Mouse (Mus musculus): ENCODE results near the gene Tmem273.

The Tmem273 gene

DNA sequence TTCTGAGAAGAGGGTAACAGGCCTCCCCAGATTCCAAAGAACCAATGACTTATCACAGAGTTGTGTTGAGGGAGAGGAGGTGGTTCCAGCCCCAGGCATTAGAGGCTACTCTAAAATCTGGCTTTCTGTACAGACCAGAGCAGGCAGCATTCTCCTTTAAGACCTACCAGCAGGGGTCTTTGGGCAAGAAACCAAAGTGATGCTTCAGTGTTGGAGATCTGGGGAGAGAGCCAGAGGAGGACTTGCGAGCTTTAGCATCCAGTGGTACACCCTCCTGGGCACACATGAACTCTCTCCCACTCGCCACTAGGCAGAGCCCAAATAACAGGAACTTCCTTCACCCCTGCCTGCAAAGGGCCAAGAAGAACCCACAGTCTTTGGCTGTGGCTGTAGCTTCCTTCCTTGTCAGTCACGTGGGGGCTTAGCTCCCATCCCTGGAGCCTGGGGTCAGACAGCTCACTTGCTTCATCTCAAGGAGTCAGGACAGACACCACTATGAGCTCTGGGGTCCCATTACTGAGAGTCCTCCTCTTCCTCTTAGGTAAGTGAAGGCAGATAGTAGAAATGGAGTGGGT, at the start of gene Tmem273:
TSS of gene Tmem273 (plus strand) at position 408 of the 575 bp plus-strand sequence.
- in situ Hi-C loops (cut with MboI) = no loop called here

DNA sequence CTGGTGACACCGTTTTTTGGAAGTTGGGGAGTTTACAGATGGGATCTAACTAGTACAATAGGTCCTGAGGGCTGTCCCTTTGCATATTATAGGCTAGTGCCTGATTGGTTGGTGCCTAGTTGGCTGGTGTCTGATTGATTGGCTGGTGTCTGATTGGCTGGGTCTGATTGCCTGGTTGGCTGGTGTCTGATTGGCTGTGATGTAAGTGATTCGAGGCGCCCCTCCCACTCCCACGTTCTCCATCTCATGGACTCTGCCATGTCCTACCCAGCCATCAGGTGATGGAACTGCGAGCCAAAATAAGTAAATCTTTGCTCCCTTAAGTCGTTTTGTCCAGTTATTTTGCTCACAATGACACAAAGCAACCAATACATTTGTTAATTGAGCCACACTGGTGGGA, 49.2 kb upstream of the Tmem273 start:
- in situ Hi-C loops (cut with MboI) = no loop called here

DNA sequence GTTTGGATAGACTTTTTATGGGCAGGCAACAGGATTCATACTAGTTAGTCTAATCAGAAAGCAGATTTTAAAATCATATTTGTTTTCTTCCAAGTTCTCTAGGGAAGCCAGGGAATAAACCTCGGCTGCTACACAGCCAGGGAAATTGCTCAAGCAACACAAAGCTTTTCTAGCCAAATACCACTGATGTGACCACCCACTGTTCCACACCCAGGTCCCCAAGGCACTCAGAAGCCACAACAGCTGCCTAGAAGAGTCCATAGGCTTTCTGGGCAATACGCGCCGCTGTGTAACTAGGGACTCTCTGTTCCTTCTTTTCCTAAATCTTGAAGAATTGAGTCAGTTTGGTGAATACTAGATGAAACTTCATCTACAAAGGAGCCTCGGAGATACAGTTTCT, 47.2 kb upstream of the Tmem273 start:
- in situ Hi-C loops (cut with MboI) = no loop called here

DNA sequence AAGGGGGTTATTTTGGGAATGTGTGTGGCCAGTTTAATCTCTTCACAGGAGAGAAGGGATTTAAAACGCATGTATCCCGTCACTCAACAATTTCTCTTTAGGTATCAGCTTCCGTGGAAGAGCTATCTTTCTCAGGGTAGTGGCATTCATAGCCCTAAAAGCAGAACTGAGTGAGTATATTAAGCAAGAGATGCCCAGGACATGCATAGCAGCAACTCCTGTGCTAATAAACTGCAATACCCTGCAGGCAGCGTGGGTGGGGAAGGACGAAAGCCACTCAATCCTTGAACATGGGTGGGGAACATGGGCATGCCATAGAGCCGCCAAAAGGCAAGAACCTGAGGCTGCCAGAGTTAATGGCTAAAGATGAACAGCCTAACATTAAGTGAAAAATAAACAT, 37.2 kb upstream of the Tmem273 start:
- in situ Hi-C loops (cut with MboI) = no loop called here

DNA sequence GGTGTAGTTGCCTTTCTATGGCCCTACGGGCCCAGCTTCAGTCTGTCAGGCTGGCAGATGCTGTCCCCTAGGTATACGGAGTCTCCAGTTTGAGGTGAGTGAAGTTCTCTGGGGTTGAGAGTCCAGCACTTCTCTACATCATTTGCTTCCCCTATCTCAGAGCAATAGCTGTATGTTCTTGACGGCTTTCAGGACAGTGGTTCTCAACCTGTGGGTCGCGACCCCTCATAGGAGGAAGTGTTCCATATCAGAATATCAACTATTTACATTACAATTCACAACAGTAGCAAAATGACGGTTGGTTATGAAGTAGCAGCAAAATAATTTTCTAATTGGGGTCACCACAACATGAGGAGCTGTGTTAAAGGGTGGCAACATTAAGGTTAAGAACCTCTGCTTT, 35.0 kb upstream of the Tmem273 start:
- in situ Hi-C loops (cut with MboI) = no loop called here

DNA sequence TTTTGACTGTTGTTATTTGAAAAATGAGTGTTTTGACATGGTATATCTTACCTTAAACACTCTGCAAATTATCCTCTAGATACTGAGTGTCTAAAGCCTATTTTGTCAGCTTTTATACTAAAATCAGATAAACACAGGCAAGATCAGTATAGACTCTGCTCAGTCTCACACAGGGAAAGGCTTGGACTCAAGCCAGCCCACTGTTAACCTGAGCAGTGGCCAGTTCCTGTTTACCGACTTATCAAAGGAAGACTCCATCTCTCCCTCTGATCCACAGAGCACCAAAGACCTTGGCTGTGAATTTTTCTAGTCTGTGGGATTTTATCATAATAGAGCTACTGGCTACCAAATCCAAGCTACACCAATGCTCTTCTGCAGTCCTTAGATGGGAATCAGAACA, 31.5 kb upstream of the Tmem273 start:
- in situ Hi-C loops (cut with MboI) = no loop called here

DNA sequence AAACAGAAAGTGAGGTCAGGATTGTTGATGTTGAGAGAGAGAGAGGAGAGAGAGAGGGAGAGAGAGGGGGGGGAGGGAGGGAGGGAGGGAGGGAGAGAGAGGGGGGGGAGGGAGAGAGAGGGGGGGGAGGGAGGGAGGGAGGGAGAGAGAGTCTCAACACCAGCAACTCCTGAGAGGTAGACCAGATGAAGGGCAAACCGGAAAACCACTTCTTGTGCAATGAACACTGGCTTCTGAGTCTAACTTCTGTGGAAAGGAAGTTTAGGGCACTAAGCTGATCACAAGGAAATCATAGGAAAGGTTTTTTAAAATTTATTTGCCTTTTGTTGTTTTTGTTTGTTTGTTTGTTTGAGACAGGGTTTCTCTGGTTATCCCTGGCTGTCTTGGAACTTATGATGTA, 23.6 kb upstream of the Tmem273 start:
- in situ Hi-C loops (cut with MboI) = no loop called here

DNA sequence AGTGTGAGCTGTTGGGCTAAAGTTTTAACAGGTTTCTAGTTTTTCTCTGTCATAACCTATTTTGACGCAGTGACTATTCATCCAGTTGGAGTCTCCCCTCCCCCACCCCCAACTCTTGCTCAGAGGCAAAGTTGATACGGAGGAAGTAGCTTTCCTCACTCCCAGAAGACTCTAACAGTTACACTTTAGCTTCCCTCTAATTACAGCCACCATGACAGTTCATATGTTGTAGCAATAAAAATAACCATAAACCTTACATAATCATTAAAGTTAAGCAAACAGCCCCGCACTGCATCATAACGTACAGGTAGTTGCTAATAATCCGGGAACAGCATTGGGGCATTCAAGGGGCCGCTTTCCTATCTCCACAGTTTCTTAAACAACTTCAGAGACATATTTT, 15.2 kb upstream of the Tmem273 start:
- in situ Hi-C loops (cut with MboI) = no loop called here

DNA sequence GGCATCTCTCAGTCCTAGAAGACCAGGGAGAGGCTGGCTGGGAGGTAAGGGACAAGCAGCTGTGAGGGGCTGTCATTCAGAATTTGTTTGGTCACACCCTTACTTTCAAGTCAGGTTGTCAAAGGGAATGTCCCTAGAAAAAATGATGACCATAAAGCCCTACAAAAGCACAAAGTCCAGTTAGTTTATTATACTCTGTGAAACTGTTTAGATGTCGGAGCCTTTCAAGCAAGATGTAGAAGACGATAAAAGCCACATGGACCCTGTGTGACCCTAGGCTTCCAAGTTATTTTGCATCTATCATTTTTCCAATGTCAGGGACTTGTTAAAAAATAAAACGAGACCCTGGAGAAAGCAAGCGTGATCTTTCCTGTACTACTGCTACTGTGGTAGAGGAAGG, 13.7 kb upstream of the Tmem273 start:
- in situ Hi-C loops (cut with MboI) = no loop called here

DNA sequence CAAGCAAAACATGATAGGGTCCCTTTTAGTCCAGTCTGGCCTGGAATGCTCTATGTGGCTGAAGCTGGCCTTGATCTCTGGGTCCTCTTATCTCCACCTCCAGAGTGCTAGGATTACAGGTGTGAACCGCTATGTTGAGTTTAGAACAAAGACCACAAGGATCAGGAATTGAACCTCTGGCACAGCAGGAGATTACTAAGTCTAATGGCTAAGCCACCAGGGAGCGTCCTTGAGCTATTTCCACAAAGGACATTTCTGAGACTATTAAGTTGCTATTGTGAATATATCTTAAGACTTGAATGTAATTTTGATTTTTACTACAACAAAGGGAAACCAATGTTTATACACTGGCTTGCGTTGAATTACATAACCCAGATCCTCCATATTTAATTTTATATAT, 13.0 kb upstream of the Tmem273 start:
- in situ Hi-C loops (cut with MboI) = no loop called here

DNA sequence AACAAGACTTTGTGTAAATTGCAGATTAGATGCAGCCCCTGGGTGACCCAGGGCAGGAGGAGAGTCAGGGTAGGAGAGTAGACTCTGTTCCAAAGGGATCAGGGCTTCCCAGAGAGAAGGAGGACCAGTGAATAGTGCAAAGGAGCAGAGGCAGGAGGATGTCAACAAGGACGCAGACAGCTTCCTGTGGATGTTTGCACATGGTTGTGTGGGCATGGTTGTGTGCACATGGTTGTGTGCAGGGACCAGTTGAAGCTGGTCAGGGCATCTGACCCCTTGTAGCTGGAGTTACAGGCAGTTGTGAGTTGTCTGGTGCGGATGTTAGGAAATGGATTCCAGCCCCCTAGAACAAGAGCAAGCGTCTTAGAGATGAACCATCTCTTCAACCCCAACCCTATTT, 12.3 kb upstream of the Tmem273 start:
- in situ Hi-C loops (cut with MboI) = no loop called here

DNA sequence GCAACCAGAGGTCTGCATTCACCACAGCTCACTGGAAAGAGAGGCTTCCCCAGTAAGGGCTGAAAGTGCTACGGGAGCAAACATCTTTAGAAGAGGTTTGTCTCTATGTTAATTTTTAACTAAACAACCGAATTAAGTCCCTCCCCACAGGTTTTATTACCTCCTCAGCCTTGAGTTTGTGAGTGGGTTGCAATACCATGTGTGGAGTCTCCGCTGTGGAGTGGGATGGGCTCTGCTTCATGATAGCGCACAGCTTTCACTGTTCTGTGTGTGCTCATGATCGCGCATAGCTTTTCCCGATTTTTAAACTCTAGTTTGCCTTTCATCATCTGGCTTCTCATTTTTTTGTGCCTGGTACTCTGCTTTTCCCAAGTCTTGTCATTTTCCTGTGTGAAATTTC, 9.7 kb upstream of the Tmem273 start:
- in situ Hi-C loops (cut with MboI) = no loop called here

DNA sequence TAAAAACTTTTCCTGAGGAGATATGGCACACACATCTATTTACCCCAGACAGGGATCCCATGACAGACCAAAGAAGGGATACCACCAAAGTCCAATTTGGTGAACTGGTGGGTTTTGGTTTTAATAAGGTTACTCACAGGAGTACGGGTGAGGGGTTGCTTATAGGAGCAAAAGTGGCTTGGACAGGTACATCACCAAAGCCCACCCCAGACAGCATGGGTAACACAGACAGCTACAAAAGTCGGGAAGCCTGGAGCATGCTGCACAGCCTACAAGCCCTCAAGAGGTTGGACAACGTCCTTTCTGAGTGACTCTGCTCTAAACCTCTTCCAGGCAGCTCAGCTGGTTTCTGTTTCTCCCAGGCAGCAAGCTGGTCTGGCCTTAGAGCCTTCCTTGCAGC, 7.4 kb upstream of the Tmem273 start:
- in situ Hi-C loops (cut with MboI) = no loop called here

DNA sequence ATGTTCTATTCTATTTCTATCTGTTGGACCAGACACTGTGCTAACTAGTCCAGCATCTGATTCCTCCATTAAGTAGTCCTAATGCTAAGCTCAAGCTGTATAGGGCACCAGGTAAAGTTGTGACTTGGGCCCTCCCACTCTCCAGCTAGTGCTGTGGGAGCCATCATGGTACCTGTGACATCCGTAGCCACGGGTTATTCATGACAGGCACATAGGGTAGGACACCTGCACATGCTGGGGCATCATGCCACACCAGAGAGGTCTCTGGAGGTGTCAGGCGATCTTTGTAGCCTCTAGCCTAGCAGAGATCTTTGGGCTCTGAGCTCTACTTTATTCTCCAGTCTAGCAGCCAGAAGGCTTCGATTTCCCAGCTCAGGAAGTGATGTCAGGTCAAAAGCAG, 2.9 kb upstream of the Tmem273 start:
- in situ Hi-C loops (cut with MboI) = no loop called here

DNA sequence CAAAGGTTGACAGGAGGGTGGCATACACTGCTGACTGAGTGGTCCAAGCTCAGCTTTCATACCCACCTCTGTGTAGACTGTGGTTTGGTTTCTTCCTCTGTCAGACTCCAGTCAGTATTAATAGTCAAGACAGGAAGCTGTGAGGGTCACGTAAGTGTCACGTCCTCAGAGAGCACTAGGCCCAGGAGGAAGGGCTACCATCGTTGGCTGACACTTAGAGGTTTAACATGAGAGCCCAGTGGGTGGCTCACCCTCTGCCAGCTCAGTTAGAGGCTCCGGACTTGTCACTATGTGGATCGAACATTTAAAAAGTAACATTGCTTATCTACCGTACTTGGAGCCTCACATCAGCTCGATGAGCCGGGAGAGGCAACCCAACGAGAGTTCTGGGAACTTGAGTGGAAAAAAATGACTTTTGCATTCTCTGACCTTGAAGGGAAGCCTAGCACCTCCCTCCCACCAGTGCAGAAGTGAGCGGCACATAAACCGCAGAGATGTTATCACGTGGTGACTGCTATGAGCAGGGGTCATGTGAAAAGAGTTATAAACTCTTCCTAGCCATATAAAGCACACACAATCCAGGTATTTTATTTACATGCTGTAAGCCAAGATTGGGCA, 1.5 kb upstream of the Tmem273 start:
- in situ Hi-C loops (cut with MboI) = no loop called here

DNA sequence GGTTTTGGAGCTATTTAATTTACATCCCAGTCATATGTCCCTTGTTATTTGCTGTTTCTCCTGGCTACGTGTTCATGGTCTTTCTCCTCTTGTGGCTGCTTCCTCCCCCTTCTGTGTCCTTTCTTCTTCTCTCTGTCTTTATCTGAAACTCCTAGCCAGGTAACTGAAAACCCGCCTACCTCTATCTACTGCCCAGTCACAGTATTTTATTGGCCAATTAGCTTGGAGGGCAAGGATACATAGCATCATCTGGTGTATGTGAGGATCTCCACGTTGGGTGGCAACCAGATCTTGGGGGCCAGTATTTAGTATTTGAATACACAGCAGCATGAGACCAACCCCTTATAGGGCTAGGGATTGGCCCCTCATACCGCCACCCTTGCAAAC, 1.0 kb upstream of the Tmem273 start:
- in situ Hi-C loops (cut with MboI) = no loop called here

DNA sequence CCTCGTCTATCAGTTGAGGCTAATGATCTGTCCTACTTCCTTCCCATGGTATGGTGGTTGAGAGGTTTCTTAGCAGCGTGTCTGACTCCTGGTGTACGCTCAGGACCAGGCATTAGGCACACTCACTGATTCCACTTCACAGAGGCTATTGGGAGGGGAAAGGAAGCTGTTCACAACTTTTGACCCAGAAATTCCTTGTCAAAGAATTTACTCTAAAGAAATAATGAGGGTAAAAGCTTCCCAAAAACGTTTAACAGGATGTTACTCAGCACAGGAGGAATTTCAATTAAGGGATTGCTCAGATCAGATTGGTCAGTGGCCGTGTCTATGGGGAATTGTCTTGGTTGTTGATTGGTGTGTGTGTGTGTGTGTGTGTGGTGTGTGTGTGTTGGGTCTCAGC, 1.9 kb downstream of the Tmem273 start:
- in situ Hi-C loops (cut with MboI) = no loop called here

DNA sequence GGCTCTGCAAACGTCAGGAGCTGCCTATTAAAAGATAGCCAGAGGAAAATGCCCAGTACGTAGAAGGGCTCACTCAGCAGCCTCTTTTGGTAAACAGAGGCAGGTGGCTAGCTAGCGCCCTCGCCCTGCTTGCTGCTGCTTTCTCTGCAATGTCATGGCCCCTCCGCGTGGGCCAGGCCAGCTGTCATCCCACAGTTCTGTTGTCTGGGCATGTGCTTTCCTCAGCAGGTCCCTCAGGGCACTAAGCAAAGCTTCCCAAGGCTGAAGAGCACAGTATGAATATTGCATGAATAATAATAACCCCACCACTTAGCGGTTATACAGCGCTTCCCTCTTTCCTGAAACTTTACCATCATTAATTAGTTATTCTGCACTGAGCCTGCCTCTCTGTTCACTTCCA, 10.6 kb downstream of the Tmem273 start:
- in situ Hi-C loops (cut with MboI) = no loop called here

DNA sequence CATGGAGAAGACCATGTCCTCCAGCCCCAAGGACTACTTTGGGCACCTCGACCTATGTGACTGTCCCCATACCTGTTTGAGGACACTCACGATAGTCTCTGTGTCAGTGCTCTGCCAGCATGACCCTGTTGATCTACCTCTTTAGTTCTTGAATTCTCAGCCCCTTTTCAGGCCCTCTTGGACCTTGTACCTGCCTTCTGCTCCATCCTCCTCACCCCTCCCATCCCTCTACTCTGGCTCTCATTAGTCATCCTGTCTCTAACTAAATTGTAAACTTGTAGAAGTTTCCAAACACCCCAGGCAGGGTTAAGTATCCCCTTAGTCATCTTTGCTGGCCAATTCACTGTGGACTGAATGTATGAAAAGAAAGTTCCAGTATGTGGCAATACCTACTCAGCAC, 12.0 kb downstream of the Tmem273 start:
- in situ Hi-C loops (cut with MboI) = no loop called here

DNA sequence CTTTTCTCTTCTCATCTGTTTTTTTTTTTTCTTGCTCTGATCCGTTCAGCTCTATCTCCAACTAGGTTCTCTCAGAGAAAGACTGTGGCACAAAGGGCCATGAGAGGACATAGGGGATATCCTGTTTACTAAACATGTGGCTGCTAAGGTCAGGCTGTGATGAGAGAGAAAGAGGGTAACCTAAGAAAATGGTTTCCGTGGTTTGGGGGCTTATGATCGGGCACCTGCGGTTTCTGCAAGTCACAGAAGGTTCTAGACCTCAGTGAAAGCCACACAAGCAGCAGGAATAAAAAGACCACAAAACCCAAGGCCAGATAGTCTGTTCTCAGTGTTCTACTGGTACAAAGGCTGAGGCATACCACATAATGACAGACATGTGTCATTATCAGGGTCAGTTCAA, 12.6 kb downstream of the Tmem273 start:
- in situ Hi-C loops (cut with MboI) = no loop called here

DNA sequence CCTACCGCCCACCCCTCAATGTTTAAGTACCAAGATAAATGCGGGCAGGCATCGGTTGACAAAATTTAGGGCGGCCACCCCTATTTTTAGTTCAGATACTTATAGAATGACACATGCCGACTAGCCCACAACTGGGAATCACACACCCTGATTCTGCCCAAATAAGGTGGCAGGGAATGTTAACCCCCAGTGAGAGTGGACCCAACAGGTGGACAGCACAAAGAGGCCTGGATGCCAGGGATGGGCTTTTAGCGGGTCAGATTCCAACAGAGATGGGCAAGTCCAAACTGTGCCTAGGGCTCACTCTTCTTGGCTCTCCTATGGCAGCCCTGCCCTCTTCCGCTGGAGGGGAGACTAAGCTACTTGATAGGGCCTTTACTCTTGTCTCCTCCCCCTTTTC, 14.3 kb downstream of the Tmem273 start:
- in situ Hi-C loops (cut with MboI) = no loop called here

DNA sequence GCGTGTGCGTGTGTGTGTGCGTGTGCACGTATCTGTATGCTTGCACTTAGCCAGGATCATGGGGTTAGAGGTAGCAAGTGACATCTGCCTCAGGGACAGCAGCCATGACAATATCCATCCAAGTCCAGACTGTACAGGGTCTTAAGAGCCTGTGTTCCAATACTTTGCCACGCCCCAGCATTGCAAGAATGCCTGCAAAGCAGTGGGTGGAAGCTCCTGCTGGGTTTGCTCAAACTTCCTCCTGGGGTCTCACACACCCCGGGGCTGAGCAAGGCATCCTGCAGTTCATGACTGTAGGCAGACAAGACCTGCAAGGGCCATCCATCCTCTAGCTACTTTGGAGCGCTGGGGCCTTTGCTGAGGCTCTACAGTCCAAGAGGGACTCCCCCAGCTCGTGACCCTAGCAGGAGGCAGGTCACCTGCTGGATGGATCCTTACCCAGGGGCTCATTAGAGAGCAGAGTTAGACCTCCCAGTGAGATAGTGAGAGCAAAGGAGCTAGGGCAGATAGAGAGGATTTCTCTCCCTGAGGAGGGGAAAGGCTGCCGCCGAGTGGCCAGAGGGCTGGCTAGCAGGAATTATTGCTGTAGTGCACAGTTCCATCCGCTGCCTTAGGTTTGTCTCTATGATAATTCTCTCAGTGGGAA, 15.4 kb downstream of the Tmem273 start:
- in situ Hi-C loops (cut with MboI) = no loop called here

DNA sequence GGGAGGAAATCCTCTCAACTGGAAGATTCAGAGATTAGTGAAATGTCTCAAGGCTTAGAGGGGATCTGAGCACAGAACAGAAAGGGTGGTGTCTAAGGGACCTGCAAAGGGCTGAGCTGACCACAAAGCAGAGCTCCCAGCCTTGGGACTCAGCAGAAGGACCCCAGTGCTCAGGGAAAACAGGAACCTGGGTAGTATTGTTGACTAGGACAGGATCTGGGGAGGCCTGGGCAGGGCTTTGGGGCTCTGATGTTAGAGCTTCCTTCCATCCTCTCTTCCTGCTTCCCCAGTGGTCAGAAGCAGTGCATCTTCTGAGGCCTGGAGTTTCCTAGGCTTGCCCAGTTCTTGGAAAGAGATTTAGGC, 15.9 kb downstream of the Tmem273 start:
- in situ Hi-C loops (cut with MboI) = no loop called here

DNA sequence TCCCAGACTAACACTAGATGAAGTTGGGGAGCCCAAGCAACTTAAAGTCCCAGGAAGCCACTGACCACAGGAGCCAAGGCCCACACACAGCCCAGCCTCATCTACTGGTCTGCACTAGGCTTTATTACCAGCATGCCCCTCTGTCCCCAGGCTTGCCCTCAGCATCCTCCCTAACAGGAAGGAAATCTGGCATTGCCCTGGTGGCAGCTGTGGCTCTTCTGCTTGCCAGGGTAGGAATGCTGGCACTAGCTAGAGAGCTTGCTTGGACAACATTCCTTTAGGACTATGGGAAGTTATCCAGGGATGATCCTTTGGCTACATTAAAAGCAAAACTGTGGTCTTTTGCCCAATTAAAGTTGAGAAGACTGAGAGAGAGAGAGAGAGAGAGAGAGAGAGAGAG, 24.3 kb downstream of the Tmem273 start:
- in situ Hi-C loops (cut with MboI) = no loop called here

Measured in mature B cell (primary cell).